17 mouse cellular contexts compared by ENCODE assay signal in genomic region chr1:106694316-106694715, GRCm38 (mm10). TPM values are rescaled to one million over a fixed set of nuclear protein-coding genes. Genes with fewer than 3 reads are reported as not detected.
DNase-seq lines count a peak whose midpoint lies in the region; ATAC-seq lines count a peak whose summit lies in the region.
"Had no signal": no experiment of that assay in that cellular context is flagged by ENCODE, and none has a peak within 500 bp of the region (broad histone marks: within the 10 kb centered on the region; RNA-seq: fewer than 3 reads in every experiment).

No protein-coding gene starts in this region.

- H3K4me3 ChIP-seq in kidney, embryonic 15.5 days (replicated peaks): no peak overlapping the region
- H3K4me3 ChIP-seq in kidney, embryonic 16.5 days (ENCODE audit: low read length): no peak overlapping the region
- H3K4me3 ChIP-seq in liver, embryonic 12.5 days: no peak overlapping the region
- H3K4me3 ChIP-seq: embryonic facial prominence, embryonic 10.5 days; forebrain, embryonic 15.5 days; lung, embryonic 15.5 days; neural tube, embryonic 12.5 days had no signal

- no peak overlapping the region for H3K4me2 ChIP-seq in kidney, embryonic 15.5 days
- no peak overlapping the region for H3K4me2 ChIP-seq in kidney, embryonic 16.5 days (replicated peaks; ENCODE audit: low read depth, low read length)
- no peak overlapping the region for H3K4me2 ChIP-seq in liver, embryonic 12.5 days
- H3K4me2 ChIP-seq: forebrain, embryonic 15.5 days; lung, embryonic 15.5 days; neural tube, embryonic 12.5 days had no signal

- H3K9me3 ChIP-seq in kidney, embryonic 15.5 days (replicated peaks): no peaks in the 10 kb centered on the region
- H3K9me3 ChIP-seq in kidney, embryonic 16.5 days (ENCODE audit: low read length): no peaks in the 10 kb centered on the region
- H3K9me3 ChIP-seq in liver, embryonic 12.5 days (replicated peaks): no peaks in the 10 kb centered on the region
- H3K9me3 ChIP-seq: embryonic facial prominence, embryonic 10.5 days; forebrain, embryonic 15.5 days; lung, embryonic 15.5 days; neural tube, embryonic 12.5 days had no signal

- H3K27ac ChIP-seq in kidney, embryonic 15.5 days: no peak overlapping the region
- H3K27ac ChIP-seq in kidney, embryonic 16.5 days (ENCODE audit: low read length): no peak overlapping the region
- no peak overlapping the region for H3K27ac ChIP-seq in liver, embryonic 12.5 days
- H3K27ac ChIP-seq: embryonic facial prominence, embryonic 10.5 days; forebrain, embryonic 15.5 days; lung, embryonic 15.5 days; neural tube, embryonic 12.5 days had no signal

- no peak overlapping the region for H3K9ac ChIP-seq in kidney, embryonic 15.5 days
- H3K9ac ChIP-seq in kidney, embryonic 16.5 days (replicated peaks; ENCODE audit: low read length): no peak overlapping the region
- H3K9ac ChIP-seq in liver, embryonic 12.5 days: no peak overlapping the region
- H3K9ac ChIP-seq: forebrain, embryonic 15.5 days; lung, embryonic 15.5 days; neural tube, embryonic 12.5 days had no signal

- H3K36me3 ChIP-seq in kidney, embryonic 15.5 days: no peaks in the 10 kb centered on the region
- H3K36me3 ChIP-seq in kidney, embryonic 16.5 days (ENCODE audit: insufficient read depth, low read length): no peaks in the 10 kb centered on the region
- no peaks in the 10 kb centered on the region for H3K36me3 ChIP-seq in liver, embryonic 12.5 days
- H3K36me3 ChIP-seq: embryonic facial prominence, embryonic 10.5 days; forebrain, embryonic 15.5 days; lung, embryonic 15.5 days; neural tube, embryonic 12.5 days had no signal

- H3K4me1 ChIP-seq in kidney, embryonic 15.5 days: peaks cover 13% of the 10 kb centered on the region
- H3K4me1 ChIP-seq in kidney, embryonic 16.5 days (ENCODE audit: insufficient read depth, low read length): peaks cover 12% of the 10 kb centered on the region
- no peaks in the 10 kb centered on the region for H3K4me1 ChIP-seq in liver, embryonic 12.5 days
- H3K4me1 ChIP-seq: embryonic facial prominence, embryonic 10.5 days; lung, embryonic 15.5 days; neural tube, embryonic 12.5 days had no signal

- ATAC-seq in kidney, embryonic 15.5 days (replicated peaks; ENCODE audit: low FRiP score): no peak
- 0 out of 2 replicates have a peak, but pooled peaks have one; percentile 40 for ATAC-seq in kidney, embryonic 16.5 days (ENCODE audit: low FRiP score, low TSS enrichment)
- ATAC-seq in liver, embryonic 12.5 days: no peak
- ATAC-seq: forebrain, embryonic 15.5 days had no signal

- intact Hi-C loops in heart, postnatal 25 days (cut with DNase I): no loop called here

- DNase-seq in heart, adult 18-20 months: peak; percentile 29 to 44
- DNase-seq in heart, postnatal 25 days (ENCODE audit: low spot score): no peak
- DNase-seq in kidney, adult 8-10 months: peak; percentile 38 to 51
- DNase-seq in 3T3-L1 (ENCODE audit: low read depth, low spot score): peak; percentile 78
- no peak for DNase-seq in layer of hippocampus, adult 8-10 months (ENCODE audit: low spot score in 2 of 2)
- DNase-seq: cerebellum, adult 2 months; layer of hippocampus, postnatal 36 days; liver; right cerebral cortex, postnatal 4 days; thymus, postnatal 36 days had no signal

- whole genome bisulfite sequencing in kidney, embryonic 15.5 days: 61% methylated on average over 6 of the region's 6 CpGs
- 51% methylated on average over 6 of the region's 6 CpGs for WGBS in kidney, embryonic 16.5 days
- 76% methylated on average over 6 of the region's 6 CpGs for WGBS in liver, embryonic 12.5 days (ENCODE audit: insufficient replicate concordance)

- H3K27me3 ChIP-seq in kidney, embryonic 15.5 days: no peaks in the 10 kb centered on the region
- H3K27me3 ChIP-seq in kidney, embryonic 16.5 days (ENCODE audit: insufficient read depth, low read length): no peaks in the 10 kb centered on the region
- no peaks in the 10 kb centered on the region for H3K27me3 ChIP-seq in liver, embryonic 12.5 days (replicated peaks)
- H3K27me3 ChIP-seq: forebrain, embryonic 15.5 days; lung, embryonic 15.5 days; neural tube, embryonic 12.5 days had no signal

RNA-seq across cellular contexts. Expression of gene Bcl2, which starts 19.8 kb away (rescaled TPM):
- total RNA-seq in heart, adult 18-20 months (2021): 1 to 10 TPM; 5.5 to 6.1 TPM
- total RNA-seq in heart, postnatal 25 days (2021): 1 to 10 TPM; 3.7 to 4.4 TPM
- polyA plus RNA-seq in kidney, embryonic 15.5 days (2015; fragmentation: Nextera tagmentation; extraction: Ambion mirVana): 26.4 and 26.7 TPM in 2 replicates
- 20.4 and 28.2 TPM in 2 replicates for polyA plus RNA-seq in kidney, embryonic 16.5 days (2015; fragmentation: Nextera tagmentation; extraction: Ambion mirVana)
- 2.0 and 2.4 TPM in 2 replicates for polyA plus RNA-seq in liver, embryonic 12.5 days (2016; fragmentation: Nextera tagmentation; extraction: Ambion mirVana)
- total RNA-seq in layer of hippocampus, adult 8-10 months (2022): 10 to 100 TPM in 3 of 4 experiments, 1 to 10 TPM in 1; 9.8 to 11.6 (median 11.2) TPM

Comparison
In these comparisons a context has a peak if more than half of its experiments do, and no peak if none do; other contexts are left out.
1. DNase-seq: peak in heart, adult 18-20 months (2 of 2), kidney, adult 8-10 months (2 of 2) and 3T3-L1 (single experiment); none in heart, postnatal 25 days (single experiment) and layer of hippocampus, adult 8-10 months (0 of 2).